Mouse (Mus musculus) erythroblast, embryonic 14.5 days (primary cell): ENCODE measurements around the gene Pirb.
"Not testable (repeated sequence)": the region's sequence is repeated elsewhere in the genome, so short reads cannot be mapped to it uniquely, and the experiment has no call there.

ENCODE experiments used
- GATA1 ChIP-seq: IDR thresholded peaks from 2 replicates; pipeline ENCODE4 v1.6.1; 2012; ENCODE audit warnings: low read length, inconsistent platforms, mixed read lengths
- TAL1 ChIP-seq: IDR thresholded peaks from 3 replicates; pipeline ENCODE4 v1.6.1; 2012; ENCODE audit warnings: low read length, inconsistent platforms, mixed read lengths

DNA sequence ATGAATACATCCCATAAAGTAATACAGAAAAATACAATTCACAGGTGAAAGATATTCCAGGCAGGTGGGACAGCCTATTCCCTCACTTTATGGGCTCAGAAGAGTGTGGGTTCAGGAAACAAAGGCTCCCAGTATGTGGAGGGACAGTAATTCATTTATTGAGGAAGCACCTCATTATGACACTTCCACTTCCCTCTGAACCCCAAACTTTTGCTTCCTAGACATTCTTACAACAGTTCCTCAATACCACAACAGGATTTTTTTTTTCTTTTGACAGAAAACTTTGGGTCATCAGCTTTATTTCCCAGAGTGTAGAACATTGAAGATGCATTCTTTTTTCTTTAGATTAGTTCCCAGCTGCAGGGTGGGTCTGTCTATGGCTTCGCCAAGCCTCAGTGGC is 12.5 kb upstream of the Pirb start:
- TF ChIP-seq GATA1, TAL1: not testable (repeated sequence)
